Mouse (Mus musculus) forebrain, embryonic 11.5 days (tissue): ENCODE measurements at regions not wholly inside any gene's neighbourhood (a gene's known extent, or its start where the extent isn't known, plus 50 kb on each side); places are given as distances from the start of the nearest gene placed in this dataset.

Experiments used
- ATAC-seq: fragments of 200-750 bp; cut with Nextera tagmentation; replicated peaks from 2 replicates; pipeline ENCODE4 v1.8.0; 2017; ENCODE audit warnings: moderate TSS enrichment; ENCODE audit not compliant: low FRiP score
- DNase-seq: peaks from one replicate; pipeline ENCODE4 v3.0.0-alpha.2; 2017; ENCODE audit warnings: low spot score
- H3K27ac ChIP-seq: fragments of 300-500 bp; sonication (generic); 2 replicates; pipeline ENCODE4 v1.5.1; 2014; ENCODE audit warnings: low read depth, low read length
- H3K27me3 ChIP-seq: fragments of 300-500 bp; sonication (generic); 2 replicates; pipeline ENCODE4 v1.6.1; 2014; ENCODE audit warnings: mild to moderate bottlenecking, low read length, mixed read lengths; ENCODE audit not compliant: control insufficient read depth, insufficient read depth
- H3K36me3 ChIP-seq: fragments of 300-500 bp; sonication (generic); 2 replicates; pipeline ENCODE4 v1.6.1; 2014; ENCODE audit warnings: mild to moderate bottlenecking, low read length, moderate library complexity, mixed read lengths; ENCODE audit not compliant: control insufficient read depth, insufficient read depth
- H3K4me1 ChIP-seq: fragments of 300-500 bp; sonication (generic); replicated peaks from 2 replicates; pipeline ENCODE4 v1.6.1; 2014; ENCODE audit warnings: low read length, mixed read lengths; ENCODE audit not compliant: control insufficient read depth, insufficient read depth
- H3K4me2 ChIP-seq: fragments of 300-500 bp; sonication (generic); 2 replicates; pipeline ENCODE4 v1.6.1; 2014; ENCODE audit warnings: low read depth, mild to moderate bottlenecking, low read length, moderate library complexity, mixed read lengths; ENCODE audit not compliant: severe bottlenecking
- H3K4me3 ChIP-seq: fragments of 300-500 bp; sonication (generic); 2 replicates; pipeline ENCODE4 v1.5.1; 2014; ENCODE audit warnings: low read depth, low read length
- H3K9ac ChIP-seq: fragments of 300-500 bp; sonication (generic); 2 replicates; pipeline ENCODE4 v1.6.1; 2014; ENCODE audit warnings: low read length
- H3K9me3 ChIP-seq: fragments of 300-500 bp; sonication (generic); 2 replicates; pipeline ENCODE4 v1.6.1; 2016; ENCODE audit warnings: low read length, mixed read lengths; ENCODE audit not compliant: control insufficient read depth
- WGBS: fragments of 180-500 bp; shearing (Covaris S2); extraction: QIAGEN DNeasy Blood & Tissue Kit; methylation state at CpG from one replicate; pipeline ENCODE4 v1.1.7; 2014; 5-methylcytosine and 5-hydroxymethylcytosine counted together

GRCm38 (mm10) chr6:18633540-18634200 is 119.0 kb upstream of the Cttnbp2 start:
- H3K27me3 ChIP-seq: no peaks in the 10 kb centered on the region
- no peaks in the 10 kb centered on the region for H3K4me1 ChIP-seq
- H3K36me3 ChIP-seq: no peaks in the 10 kb centered on the region
- DNase-seq (no peak), ATAC-seq (no peak)
- H3K9me3 ChIP-seq: no peaks in the 10 kb centered on the region; the same call in 1 of the 2 replicates
- H3K4me3 ChIP-seq: no peak overlapping the region
- 73% methylated on average over 2 of the region's 2 CpGs for WGBS
- H3K4me2 ChIP-seq: no peak overlapping the region
- H3K27ac ChIP-seq: no peak overlapping the region
- no peak overlapping the region for H3K9ac ChIP-seq

DNA sequence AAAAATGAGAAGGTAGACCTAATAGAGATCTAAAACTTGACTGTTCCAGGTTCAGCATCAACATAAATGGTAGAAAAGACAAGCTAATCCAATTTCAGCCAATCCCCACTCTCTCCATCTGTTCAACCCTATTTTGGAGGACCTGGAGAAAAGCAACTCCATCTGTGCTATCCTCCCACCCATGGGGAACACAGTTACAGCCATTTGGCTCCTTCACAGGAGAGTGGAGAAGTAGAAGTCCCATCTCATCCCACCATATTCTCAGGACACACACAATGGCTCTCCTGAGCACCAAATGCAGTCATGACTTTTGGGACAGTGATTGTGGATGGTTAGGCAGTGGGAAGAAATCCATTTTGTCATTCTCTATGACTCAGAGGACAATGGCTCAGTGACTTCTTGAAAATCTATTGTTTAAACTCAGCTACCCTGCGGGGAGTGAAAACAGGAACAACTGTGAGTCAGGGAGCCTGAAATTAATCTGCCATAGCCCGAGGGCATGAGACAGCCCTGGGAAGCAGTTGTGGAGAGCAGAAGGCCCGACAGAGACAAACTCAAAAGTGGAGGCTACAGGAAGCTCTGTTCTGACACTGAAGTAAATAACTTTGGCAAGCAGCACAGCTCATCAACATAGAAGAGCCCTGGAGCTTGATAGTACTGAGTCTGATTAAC is 125.2 kb upstream of the Cttnbp2 start:
- H3K4me2 ChIP-seq: no peak overlapping the region
- H3K27ac ChIP-seq: no peak overlapping the region
- no peak overlapping the region for H3K4me3 ChIP-seq
- H3K9ac ChIP-seq: no peak overlapping the region
- 31% methylated on average over 3 of the region's 3 CpGs for WGBS
- no peaks in the 10 kb centered on the region for H3K4me1 ChIP-seq
- ATAC-seq (no peak), DNase-seq (no peak)
- H3K9me3 ChIP-seq: no peaks in the 10 kb centered on the region; the same call in 1 of the 2 replicates
- H3K27me3 ChIP-seq: no peaks in the 10 kb centered on the region
- no peaks in the 10 kb centered on the region for H3K36me3 ChIP-seq

DNA sequence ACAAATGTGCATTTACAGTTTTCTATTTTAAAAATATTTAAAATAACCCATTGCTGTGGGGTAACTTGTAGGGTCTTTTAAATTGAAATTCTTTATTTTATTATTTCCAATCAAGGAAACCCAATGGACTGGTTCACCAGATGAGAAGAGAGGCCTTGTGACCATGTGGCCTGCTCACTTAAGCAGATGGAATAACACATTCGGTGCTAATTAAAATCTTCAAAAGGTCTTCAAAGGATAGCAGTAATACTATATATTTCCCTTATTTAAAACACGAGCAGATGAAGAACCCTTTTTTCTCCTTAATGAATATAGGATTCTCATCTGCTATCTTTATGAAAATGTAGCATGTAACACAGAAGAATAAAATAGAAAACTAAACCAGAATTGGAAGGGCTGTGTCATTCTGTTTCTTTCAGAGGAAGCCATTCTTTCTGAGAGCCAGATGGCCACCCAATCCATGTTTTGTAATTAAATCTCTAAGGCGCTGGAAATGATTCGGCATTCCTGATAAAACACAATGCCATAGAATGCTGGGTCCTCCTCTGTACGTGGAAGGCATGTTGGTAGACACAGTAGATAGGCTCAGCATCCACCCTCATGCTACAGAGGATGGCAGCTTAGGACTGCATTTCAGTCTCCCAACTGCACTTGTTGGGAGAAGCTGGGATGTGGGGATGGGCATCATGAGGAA is 134.4 kb upstream of the Cttnbp2 start:
- WGBS: 81% methylated on average over 5 of the region's 5 CpGs
- no peak for DNase-seq
- Histone ChIP-seq H3K27ac (no peak overlapping the region), H3K4me1 (no peaks in the 10 kb centered on the region), H3K9me3 (no peaks in the 10 kb centered on the region), H3K27me3 (no peaks in the 10 kb centered on the region), H3K4me2 (no peak overlapping the region), H3K4me3 (no peak overlapping the region), H3K36me3 (no peaks in the 10 kb centered on the region), H3K9ac (no peak overlapping the region)
- ATAC-seq: no peak

GRCm38 (mm10) chr6:18651319-18651718 is 136.7 kb upstream of the Cttnbp2 start:
- no peak for DNase-seq
- Histone ChIP-seq H3K4me1 (no peaks in the 10 kb centered on the region), H3K9ac (no peak overlapping the region), H3K27me3 (no peaks in the 10 kb centered on the region), H3K9me3 (no peaks in the 10 kb centered on the region), H3K4me2 (no peak overlapping the region), H3K36me3 (no peaks in the 10 kb centered on the region), H3K27ac (no peak overlapping the region), H3K4me3 (no peak overlapping the region)
- no peak for ATAC-seq
- 82% methylated on average over 3 of the region's 3 CpGs for WGBS

DNA sequence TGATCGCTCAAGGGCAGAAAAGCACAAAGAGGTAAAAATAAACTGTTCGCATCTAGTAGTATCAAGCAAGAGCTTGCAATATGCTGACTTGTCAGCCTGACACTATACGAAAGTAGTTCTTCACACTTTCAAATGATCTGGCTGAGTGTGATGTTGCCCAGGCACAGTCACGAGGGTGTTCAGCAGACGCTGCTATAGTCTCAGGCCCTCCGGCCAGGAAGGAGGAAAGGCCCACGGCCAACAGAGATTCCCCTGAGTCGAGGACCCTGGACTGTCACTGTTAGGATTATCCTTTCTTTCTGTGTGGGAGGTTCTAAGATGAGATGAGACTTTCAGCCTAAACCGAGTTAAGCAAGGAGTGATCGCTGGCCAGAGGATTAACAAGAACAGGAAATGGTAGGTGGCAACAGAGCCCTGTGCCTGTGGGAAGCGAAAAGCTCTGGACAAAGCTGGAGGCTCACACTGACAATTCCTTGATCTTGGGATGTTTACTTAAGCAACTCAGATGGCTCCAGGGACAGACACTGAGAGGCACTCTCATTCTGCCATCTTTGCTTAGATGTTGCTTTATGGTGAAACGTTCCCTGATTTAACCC is 137.5 kb upstream of the Cttnbp2 start:
- Histone ChIP-seq H3K9me3 (no peaks in the 10 kb centered on the region), H3K4me1 (0 out of 2 replicates have a peak, but pooled peaks cover 1% of the 10 kb centered on the region), H3K9ac (no peak overlapping the region), H3K27me3 (no peaks in the 10 kb centered on the region), H3K4me2 (no peak overlapping the region), H3K4me3 (no peak overlapping the region), H3K36me3 (no peaks in the 10 kb centered on the region), H3K27ac (no peak overlapping the region)
- ATAC-seq (no peak), DNase-seq (no peak)
- WGBS: 70% methylated on average over 12 of the region's 12 CpGs

GRCm38 (mm10) chr6:18654275-18654674 is 139.6 kb upstream of the Cttnbp2 start:
- ATAC-seq (no peak), DNase-seq (no peak)
- Histone ChIP-seq H3K36me3 (no peaks in the 10 kb centered on the region), H3K4me1 (0 out of 2 replicates have a peak, but pooled peaks cover 1% of the 10 kb centered on the region), H3K27me3 (no peaks in the 10 kb centered on the region), H3K4me3 (no peak overlapping the region), H3K9ac (no peak overlapping the region), H3K4me2 (no peak overlapping the region), H3K9me3 (no peaks in the 10 kb centered on the region), H3K27ac (no peak overlapping the region)
- 46% methylated on average over 6 of the region's 6 CpGs for WGBS

- 80% methylated on average over 4 of the region's 4 CpGs for WGBS
- Histone ChIP-seq H3K9me3 (no peaks in the 10 kb centered on the region), H3K4me2 (no peak overlapping the region), H3K9ac (no peak overlapping the region), H3K27me3 (no peaks in the 10 kb centered on the region), H3K36me3 (no peaks in the 10 kb centered on the region), H3K4me3 (no peak overlapping the region), H3K4me1 (0 out of 2 replicates have a peak, but pooled peaks cover 1% of the 10 kb centered on the region), H3K27ac (no peak overlapping the region)
- ATAC-seq: no peak
- DNase-seq: no peak
These were observed 141.6 kb upstream of the Cttnbp2 start for GRCm38 (mm10) chr6:18656202-18656601.

- DNase-seq: no peak
- 79% methylated on average over 7 of the region's 7 CpGs for WGBS
These were observed 142.2 kb upstream of the Cttnbp2 start for GRCm38 (mm10) chr6:18656772-18657401.

More at GRCm38 (mm10) chr6:18656772-18657401, 142.2 kb upstream of the Cttnbp2 start:
- Histone ChIP-seq H3K9me3 (no peaks in the 10 kb centered on the region), H3K27ac (no peak overlapping the region), H3K27me3 (no peaks in the 10 kb centered on the region), H3K4me3 (no peak overlapping the region), H3K4me2 (no peak overlapping the region), H3K9ac (no peak overlapping the region), H3K4me1 (0 out of 2 replicates have a peak, but pooled peaks cover 1% of the 10 kb centered on the region), H3K36me3 (no peaks in the 10 kb centered on the region)
- ATAC-seq: peak; percentile 55; the same call in 1 of the 2 replicates
